Mouse (Mus musculus): ENCODE measurements around the gene Cdyl2. TPM values are rescaled to one million over a fixed set of nuclear protein-coding genes. Genes with fewer than 3 reads are reported as not detected.

The Cdyl2 gene
- polyA plus RNA-seq, 1 experiment from 2014 or later, result 5.9 TPM

- Histone ChIP-seq H3K27me3 (ENCODE audit: control insufficient read depth, insufficient read depth, low read length) (no peaks in the 10 kb centered on the region), H3K4me3 (ENCODE audit: low read depth, low read length) (no peak overlapping the region), H3K4me1 (ENCODE audit: control insufficient read depth, insufficient read depth, low read length) (no peaks in the 10 kb centered on the region), H3K27ac (replicated peaks; ENCODE audit: low read depth, low read length) (no peak overlapping the region), H3K4me2 (ENCODE audit: low read depth, low read length) (no peak overlapping the region), H3K9me3 (replicated peaks; ENCODE audit: control insufficient read depth, low read length) (no peaks in the 10 kb centered on the region), H3K36me3 (replicated peaks; ENCODE audit: control insufficient read depth, insufficient read depth, low read depth, low read length) (no peaks in the 10 kb centered on the region), H3K9ac (replicated peaks; ENCODE audit: low read length) (no peak overlapping the region)
- DNase-seq (ENCODE audit: low spot score) (no peak), ATAC-seq (replicated peaks; ENCODE audit: insufficient number of reproducible peaks, low FRiP score, low TSS enrichment, low read depth) (no peak)
- 88% methylated on average over 15 of the region's 15 CpGs for WGBS
Measured at GRCm38 (mm10) chr8:116692931-116693330, 39.9 kb downstream of the Cdyl2 start.

- WGBS, result 90% methylated on average over 3 of the region's 3 CpGs
- ATAC-seq (replicated peaks; ENCODE audit: insufficient number of reproducible peaks, low FRiP score, low TSS enrichment, low read depth), result no peak
- H3K27ac ChIP-seq (replicated peaks; ENCODE audit: low read depth, low read length), result no peak overlapping the region
Measured at GRCm38 (mm10) chr8:116689741-116690140, 43.0 kb downstream of the Cdyl2 start.

GRCm38 (mm10) chr8:116676174-116676573, 56.6 kb downstream of the Cdyl2 start:
- H3K36me3 ChIP-seq (replicated peaks; ENCODE audit: control insufficient read depth, insufficient read depth, low read depth, low read length), result no peaks in the 10 kb centered on the region
- H3K4me2 ChIP-seq (ENCODE audit: low read depth, low read length), result no peak overlapping the region
- H3K4me3 ChIP-seq (ENCODE audit: low read depth, low read length), result no peak overlapping the region
- WGBS, result 90% methylated on average over 1 of the region's 1 CpGs
- no peaks in the 10 kb centered on the region for H3K27me3 ChIP-seq (ENCODE audit: control insufficient read depth, insufficient read depth, low read length)
- ATAC-seq (replicated peaks; ENCODE audit: insufficient number of reproducible peaks, low FRiP score, low TSS enrichment, low read depth), result no peak
- no peaks in the 10 kb centered on the region for H3K9me3 ChIP-seq (replicated peaks; ENCODE audit: control insufficient read depth, low read length)
- H3K27ac ChIP-seq (replicated peaks; ENCODE audit: low read depth, low read length), result no peak overlapping the region
- no peak for DNase-seq (ENCODE audit: low spot score)
- no peaks in the 10 kb centered on the region for H3K4me1 ChIP-seq (ENCODE audit: control insufficient read depth, insufficient read depth, low read length)
- H3K9ac ChIP-seq (replicated peaks; ENCODE audit: low read length), result no peak overlapping the region

More at GRCm38 (mm10) chr8:116689741-116690140, 43.0 kb downstream of the Cdyl2 start:
- Histone ChIP-seq H3K9ac (replicated peaks; ENCODE audit: low read length) (no peak overlapping the region), H3K36me3 (replicated peaks; ENCODE audit: control insufficient read depth, insufficient read depth, low read depth, low read length) (no peaks in the 10 kb centered on the region), H3K4me3 (ENCODE audit: low read depth, low read length) (no peak overlapping the region), H3K9me3 (replicated peaks; ENCODE audit: control insufficient read depth, low read length) (no peaks in the 10 kb centered on the region), H3K27me3 (ENCODE audit: control insufficient read depth, insufficient read depth, low read length) (no peaks in the 10 kb centered on the region), H3K4me2 (ENCODE audit: low read depth, low read length) (no peak overlapping the region), H3K4me1 (ENCODE audit: control insufficient read depth, insufficient read depth, low read length) (no peaks in the 10 kb centered on the region)
- no peak for DNase-seq (ENCODE audit: low spot score)

GRCm38 (mm10) chr8:116673966-116674805, 58.6 kb downstream of the Cdyl2 start:
- ATAC-seq (replicated peaks; ENCODE audit: insufficient number of reproducible peaks, low FRiP score, low TSS enrichment, low read depth) (no peak), DNase-seq (ENCODE audit: low spot score) (no peak)
- Histone ChIP-seq H3K4me1 (ENCODE audit: control insufficient read depth, insufficient read depth, low read length) (no peaks in the 10 kb centered on the region), H3K9me3 (replicated peaks; ENCODE audit: control insufficient read depth, low read length) (no peaks in the 10 kb centered on the region), H3K27me3 (ENCODE audit: control insufficient read depth, insufficient read depth, low read length) (no peaks in the 10 kb centered on the region), H3K4me3 (ENCODE audit: low read depth, low read length) (no peak overlapping the region), H3K36me3 (replicated peaks; ENCODE audit: control insufficient read depth, insufficient read depth, low read depth, low read length) (no peaks in the 10 kb centered on the region), H3K27ac (replicated peaks; ENCODE audit: low read depth, low read length) (no peak overlapping the region), H3K4me2 (ENCODE audit: low read depth, low read length) (no peak overlapping the region), H3K9ac (replicated peaks; ENCODE audit: low read length) (no peak overlapping the region)
- 78% methylated on average over 10 of the region's 10 CpGs for WGBS

GRCm38 (mm10) chr8:116673493-116673892, 59.3 kb downstream of the Cdyl2 start:
- Histone ChIP-seq H3K9me3 (replicated peaks; ENCODE audit: control insufficient read depth, low read length) (no peaks in the 10 kb centered on the region), H3K9ac (replicated peaks; ENCODE audit: low read length) (no peak overlapping the region), H3K4me1 (ENCODE audit: control insufficient read depth, insufficient read depth, low read length) (no peaks in the 10 kb centered on the region), H3K36me3 (replicated peaks; ENCODE audit: control insufficient read depth, insufficient read depth, low read depth, low read length) (no peaks in the 10 kb centered on the region), H3K27me3 (ENCODE audit: control insufficient read depth, insufficient read depth, low read length) (no peaks in the 10 kb centered on the region), H3K27ac (replicated peaks; ENCODE audit: low read depth, low read length) (no peak overlapping the region), H3K4me3 (ENCODE audit: low read depth, low read length) (no peak overlapping the region), H3K4me2 (ENCODE audit: low read depth, low read length) (no peak overlapping the region)
- ATAC-seq (replicated peaks; ENCODE audit: insufficient number of reproducible peaks, low FRiP score, low TSS enrichment, low read depth) (no peak), DNase-seq (ENCODE audit: low spot score) (no peak)
- WGBS, result 85% methylated on average over 8 of the region's 8 CpGs

GRCm38 (mm10) chr8:116673052-116673451, 59.7 kb downstream of the Cdyl2 start:
- no peak for ATAC-seq (replicated peaks; ENCODE audit: insufficient number of reproducible peaks, low FRiP score, low TSS enrichment, low read depth)
- H3K27me3 ChIP-seq (ENCODE audit: control insufficient read depth, insufficient read depth, low read length), result no peaks in the 10 kb centered on the region
- 89% methylated on average over 4 of the region's 4 CpGs for WGBS

GRCm38 (mm10) chr8:116671543-116671942, 61.2 kb downstream of the Cdyl2 start:
- DNase-seq (ENCODE audit: low spot score), result peak; percentile 28
- Histone ChIP-seq H3K36me3 (replicated peaks; ENCODE audit: control insufficient read depth, insufficient read depth, low read depth, low read length) (no peaks in the 10 kb centered on the region), H3K27ac (replicated peaks; ENCODE audit: low read depth, low read length) (no peak overlapping the region), H3K27me3 (ENCODE audit: control insufficient read depth, insufficient read depth, low read length) (no peaks in the 10 kb centered on the region), H3K9ac (replicated peaks; ENCODE audit: low read length) (no peak overlapping the region), H3K4me2 (ENCODE audit: low read depth, low read length) (no peak overlapping the region), H3K4me3 (ENCODE audit: low read depth, low read length) (no peak overlapping the region), H3K4me1 (ENCODE audit: control insufficient read depth, insufficient read depth, low read length) (no peaks in the 10 kb centered on the region), H3K9me3 (replicated peaks; ENCODE audit: control insufficient read depth, low read length) (no peaks in the 10 kb centered on the region)
- 0 out of 2 replicates have a peak, but pooled peaks have one; percentile 23 for ATAC-seq (replicated peaks; ENCODE audit: insufficient number of reproducible peaks, low FRiP score, low TSS enrichment, low read depth)
- 65% methylated on average over 5 of the region's 5 CpGs for WGBS

More at GRCm38 (mm10) chr8:116673052-116673451, 59.7 kb downstream of the Cdyl2 start:
- Histone ChIP-seq H3K27ac (replicated peaks; ENCODE audit: low read depth, low read length) (no peak overlapping the region), H3K4me2 (ENCODE audit: low read depth, low read length) (no peak overlapping the region), H3K4me3 (ENCODE audit: low read depth, low read length) (no peak overlapping the region), H3K9me3 (replicated peaks; ENCODE audit: control insufficient read depth, low read length) (no peaks in the 10 kb centered on the region), H3K9ac (replicated peaks; ENCODE audit: low read length) (no peak overlapping the region), H3K36me3 (replicated peaks; ENCODE audit: control insufficient read depth, insufficient read depth, low read depth, low read length) (no peaks in the 10 kb centered on the region), H3K4me1 (ENCODE audit: control insufficient read depth, insufficient read depth, low read length) (no peaks in the 10 kb centered on the region)
- DNase-seq (ENCODE audit: low spot score), result no peak

- 85% methylated on average over 7 of the region's 7 CpGs for WGBS
- H3K27ac ChIP-seq (replicated peaks; ENCODE audit: low read depth, low read length), result no peak overlapping the region
- no peak overlapping the region for H3K4me2 ChIP-seq (ENCODE audit: low read depth, low read length)
- DNase-seq (ENCODE audit: low spot score) (no peak), ATAC-seq (replicated peaks; ENCODE audit: insufficient number of reproducible peaks, low FRiP score, low TSS enrichment, low read depth) (no peak)
- H3K9me3 ChIP-seq (replicated peaks; ENCODE audit: control insufficient read depth, low read length), result no peaks in the 10 kb centered on the region
- H3K4me1 ChIP-seq (ENCODE audit: control insufficient read depth, insufficient read depth, low read length), result no peaks in the 10 kb centered on the region
- H3K36me3 ChIP-seq (replicated peaks; ENCODE audit: control insufficient read depth, insufficient read depth, low read depth, low read length), result no peaks in the 10 kb centered on the region
- H3K27me3 ChIP-seq (ENCODE audit: control insufficient read depth, insufficient read depth, low read length), result no peaks in the 10 kb centered on the region
- H3K9ac ChIP-seq (replicated peaks; ENCODE audit: low read length), result no peak overlapping the region
- H3K4me3 ChIP-seq (ENCODE audit: low read depth, low read length), result no peak overlapping the region
Measured at GRCm38 (mm10) chr8:116670604-116671003, 62.2 kb downstream of the Cdyl2 start.
